Mouse (Mus musculus): Measurements from ENCODE around the gene Arhgap6. TPM values are rescaled to one million over a fixed set of nuclear protein-coding genes. Genes with fewer than 3 reads are reported as not detected.

Gene Arhgap6
- polyA plus RNA-seq, 1 experiment: 32.0 TPM

GRCm38 (mm10) chrX:168975444-168975843, 180.5 kb downstream of the Arhgap6 start:
- Histone ChIP-seq H3K27me3 (replicated peaks) (no peaks in the 10 kb centered on the region), H3K4me1 (peaks cover 3% of the 10 kb centered on the region; the same call in 1 of the 2 replicates), H3K36me3 (replicated peaks; ENCODE audit: low read length) (no peaks in the 10 kb centered on the region), H3K9me3 (no peaks in the 10 kb centered on the region), H3K4me3 (replicated peaks) (no peak overlapping the region)
- TF ChIP-seq GATA1 (IDR thresholded peaks at IDR 0.05; ENCODE audit: borderline replicate concordance, low read length): no peak
- TF ChIP-seq FLI1 (IDR thresholded peaks at IDR 0.05; ENCODE audit: low read length): no peak

- peaks cover 3% of the 10 kb centered on the region; the same call in 1 of the 2 replicates for H3K4me1 ChIP-seq
- no peaks in the 10 kb centered on the region for H3K36me3 ChIP-seq (replicated peaks; ENCODE audit: low read length)
- no peaks in the 10 kb centered on the region for H3K27me3 ChIP-seq (replicated peaks)
- TF ChIP-seq FLI1 (IDR thresholded peaks at IDR 0.05; ENCODE audit: low read length): no peak
- TF ChIP-seq GATA1 (IDR thresholded peaks at IDR 0.05; ENCODE audit: borderline replicate concordance, low read length): no peak
- H3K4me3 ChIP-seq (replicated peaks): no peak overlapping the region
- no peaks in the 10 kb centered on the region for H3K9me3 ChIP-seq
Measured at GRCm38 (mm10) chrX:168977776-168978175, 182.9 kb downstream of the Arhgap6 start.

GRCm38 (mm10) chrX:168980370-168980769, 185.5 kb downstream of the Arhgap6 start:
- no peaks in the 10 kb centered on the region for H3K36me3 ChIP-seq (replicated peaks; ENCODE audit: low read length)
- no peak for TF ChIP-seq FLI1 (IDR thresholded peaks at IDR 0.05; ENCODE audit: low read length)
- no peak for TF ChIP-seq GATA1 (IDR thresholded peaks at IDR 0.05; ENCODE audit: borderline replicate concordance, low read length)

GRCm38 (mm10) chrX:169007066-169007465, 212.2 kb downstream of the Arhgap6 start:
- H3K27me3 ChIP-seq (replicated peaks): peaks cover 4% of the 10 kb centered on the region

More at GRCm38 (mm10) chrX:168980370-168980769, 185.5 kb downstream of the Arhgap6 start:
- Histone ChIP-seq H3K4me3 (replicated peaks) (no peak overlapping the region), H3K4me1 (peaks cover 3% of the 10 kb centered on the region; the same call in 1 of the 2 replicates), H3K27me3 (replicated peaks) (peaks cover 2% of the 10 kb centered on the region), H3K9me3 (no peaks in the 10 kb centered on the region)

GRCm38 (mm10) chrX:169012701-169013100, 217.8 kb downstream of the Arhgap6 start:
- Histone ChIP-seq H3K36me3 (replicated peaks; ENCODE audit: low read length) (no peaks in the 10 kb centered on the region), H3K4me3 (replicated peaks) (no peak overlapping the region), H3K4me1 (no peaks in the 10 kb centered on the region), H3K27me3 (replicated peaks) (peaks cover 5% of the 10 kb centered on the region), H3K9me3 (no peaks in the 10 kb centered on the region)
- TF ChIP-seq GATA1 (IDR thresholded peaks at IDR 0.05; ENCODE audit: borderline replicate concordance, low read length) (no peak), FLI1 (IDR thresholded peaks at IDR 0.05; ENCODE audit: low read length) (no peak)

More at GRCm38 (mm10) chrX:169007066-169007465, 212.2 kb downstream of the Arhgap6 start:
- H3K36me3 ChIP-seq (replicated peaks; ENCODE audit: low read length): no peaks in the 10 kb centered on the region
- H3K4me3 ChIP-seq (replicated peaks): no peak overlapping the region
- H3K4me1 ChIP-seq: no peaks in the 10 kb centered on the region
- TF ChIP-seq GATA1 (IDR thresholded peaks at IDR 0.05; ENCODE audit: borderline replicate concordance, low read length) (no peak), FLI1 (IDR thresholded peaks at IDR 0.05; ENCODE audit: low read length) (no peak)
- H3K9me3 ChIP-seq: no peaks in the 10 kb centered on the region

- Histone ChIP-seq H3K27me3 (replicated peaks) (peaks cover 5% of the 10 kb centered on the region), H3K4me1 (peaks cover 12% of the 10 kb centered on the region), H3K9me3 (no peaks in the 10 kb centered on the region), H3K4me3 (replicated peaks) (no peak overlapping the region), H3K36me3 (replicated peaks; ENCODE audit: low read length) (no peaks in the 10 kb centered on the region)
- TF ChIP-seq FLI1 (IDR thresholded peaks at IDR 0.05; ENCODE audit: low read length): no peak
- no peak for TF ChIP-seq GATA1 (IDR thresholded peaks at IDR 0.05; ENCODE audit: borderline replicate concordance, low read length)
Measured at GRCm38 (mm10) chrX:169034390-169034789, 239.5 kb downstream of the Arhgap6 start.

- H3K4me3 ChIP-seq (replicated peaks): peak overlapping the region; percentile 94
- TF ChIP-seq FLI1 (IDR thresholded peaks at IDR 0.05; ENCODE audit: low read length) (no peak), GATA1 (IDR thresholded peaks at IDR 0.05; ENCODE audit: borderline replicate concordance, low read length) (no peak)
- peaks cover 5% of the 10 kb centered on the region for H3K27me3 ChIP-seq (replicated peaks)
- peaks cover 4% of the 10 kb centered on the region for H3K36me3 ChIP-seq (replicated peaks; ENCODE audit: low read length)
- H3K9me3 ChIP-seq: no peaks in the 10 kb centered on the region
- H3K4me1 ChIP-seq: peaks cover 23% of the 10 kb centered on the region
Measured at GRCm38 (mm10) chrX:169036403-169037296, 241.8 kb downstream of the Arhgap6 start.

GRCm38 (mm10) chrX:169037401-169037800, 242.5 kb downstream of the Arhgap6 start:
- H3K4me3 ChIP-seq (replicated peaks): peak overlapping the region; percentile 94
- H3K36me3 ChIP-seq (replicated peaks; ENCODE audit: low read length): peaks cover 4% of the 10 kb centered on the region
- TF ChIP-seq GATA1 (IDR thresholded peaks at IDR 0.05; ENCODE audit: borderline replicate concordance, low read length): no peak
- no peak for TF ChIP-seq FLI1 (IDR thresholded peaks at IDR 0.05; ENCODE audit: low read length)
- H3K4me1 ChIP-seq: peaks cover 26% of the 10 kb centered on the region
- no peaks in the 10 kb centered on the region for H3K9me3 ChIP-seq
- peaks cover 5% of the 10 kb centered on the region for H3K27me3 ChIP-seq (replicated peaks)

- Histone ChIP-seq H3K4me3 (replicated peaks) (no peak overlapping the region), H3K9me3 (no peaks in the 10 kb centered on the region), H3K36me3 (replicated peaks; ENCODE audit: low read length) (peaks cover 19% of the 10 kb centered on the region), H3K27me3 (replicated peaks) (no peaks in the 10 kb centered on the region), H3K4me1 (peaks cover 54% of the 10 kb centered on the region)
- TF ChIP-seq FLI1 (IDR thresholded peaks at IDR 0.05; ENCODE audit: low read length) (no peak), GATA1 (IDR thresholded peaks at IDR 0.05; ENCODE audit: borderline replicate concordance, low read length) (no peak)
Measured at GRCm38 (mm10) chrX:169043872-169044271, 249.0 kb downstream of the Arhgap6 start.

GRCm38 (mm10) chrX:169047595-169047994, 252.7 kb downstream of the Arhgap6 start:
- Histone ChIP-seq H3K36me3 (replicated peaks; ENCODE audit: low read length) (peaks cover 26% of the 10 kb centered on the region), H3K27me3 (replicated peaks) (no peaks in the 10 kb centered on the region), H3K4me1 (peaks cover 41% of the 10 kb centered on the region), H3K4me3 (replicated peaks) (peak overlapping the region; percentile 53), H3K9me3 (no peaks in the 10 kb centered on the region)
- no peak for TF ChIP-seq FLI1 (IDR thresholded peaks at IDR 0.05; ENCODE audit: low read length)
- TF ChIP-seq GATA1 (IDR thresholded peaks at IDR 0.05; ENCODE audit: borderline replicate concordance, low read length): no peak
